Mouse (Mus musculus) embryonic facial prominence, embryonic 14.5 days (tissue): ENCODE results near the gene Erbin. TPM values are rescaled to one million over a fixed set of nuclear protein-coding genes. Genes with fewer than 3 reads are reported as not detected.

ENCODE experiments used
- ATAC-seq: fragments of 200-750 bp; cut with Nextera tagmentation; 2 replicates; pipeline ENCODE4 v1.8.0; 2017; ENCODE audit warnings: low read depth, moderate number of reproducible peaks, moderate TSS enrichment
- DNase-seq: peaks from one replicate; pipeline ENCODE4 v3.0.0-alpha.2; 2015; ENCODE audit warnings: low spot score
- H3K27ac ChIP-seq: fragments of 300-500 bp; sonication (generic); replicated peaks from 2 replicates; pipeline ENCODE4 v1.5.1; 2014; ENCODE audit warnings: low read depth, mild to moderate bottlenecking, low read length, moderate library complexity
- H3K27me3 ChIP-seq: fragments of 300-500 bp; sonication (generic); replicated peaks from 2 replicates; pipeline ENCODE4 v1.6.1; 2014; ENCODE audit warnings: low read length; ENCODE audit not compliant: control insufficient read depth, insufficient read depth
- H3K36me3 ChIP-seq: fragments of 300-500 bp; sonication (generic); 2 replicates; pipeline ENCODE4 v1.6.1; 2014; ENCODE audit warnings: low read length, mixed read lengths; ENCODE audit not compliant: control insufficient read depth, insufficient read depth
- H3K4me1 ChIP-seq: fragments of 300-500 bp; sonication (generic); 2 replicates; pipeline ENCODE4 v1.6.1; 2014; ENCODE audit warnings: antibody characterized with exemption, low read length; ENCODE audit not compliant: control insufficient read depth, insufficient read depth
- H3K4me2 ChIP-seq: fragments of 300-500 bp; sonication (generic); 2 replicates; pipeline ENCODE4 v1.6.1; 2014; ENCODE audit warnings: low read depth, mild to moderate bottlenecking, low read length, moderate library complexity, mixed read lengths
- H3K4me3 ChIP-seq: fragments of 300-500 bp; sonication (generic); 2 replicates; pipeline ENCODE4 v1.5.1; 2014; ENCODE audit warnings: low read depth, mild to moderate bottlenecking, low read length
- H3K9ac ChIP-seq: fragments of 300-500 bp; sonication (generic); 2 replicates; pipeline ENCODE4 v1.6.1; 2014; ENCODE audit warnings: low read depth, mild to moderate bottlenecking, low read length, moderate library complexity, mixed read lengths
- H3K9me3 ChIP-seq: fragments of 300-500 bp; sonication (generic); 2 replicates; pipeline ENCODE4 v1.6.1; 2016; ENCODE audit warnings: low read length; ENCODE audit not compliant: control insufficient read depth
- WGBS: fragments of 180-500 bp; shearing (Covaris S2); extraction: QIAGEN DNeasy Blood & Tissue Kit; methylation state at CpG from one replicate; pipeline ENCODE4 v1.1.7; 2014; 5-methylcytosine and 5-hydroxymethylcytosine counted together
- polyA plus RNA-seq: library from polyadenylated mRNA; unstranded; fragments of >200 nt; fragmentation: Nextera tagmentation; extraction: Ambion mirVana; gene quantifications from 2 replicates; pipeline ENCODE4 v1.2.1, GENCODE M21; 2014

Erbin gene
- polyA plus RNA-seq, 1 experiment from 2014 or later, result 33.9 TPM

DNA sequence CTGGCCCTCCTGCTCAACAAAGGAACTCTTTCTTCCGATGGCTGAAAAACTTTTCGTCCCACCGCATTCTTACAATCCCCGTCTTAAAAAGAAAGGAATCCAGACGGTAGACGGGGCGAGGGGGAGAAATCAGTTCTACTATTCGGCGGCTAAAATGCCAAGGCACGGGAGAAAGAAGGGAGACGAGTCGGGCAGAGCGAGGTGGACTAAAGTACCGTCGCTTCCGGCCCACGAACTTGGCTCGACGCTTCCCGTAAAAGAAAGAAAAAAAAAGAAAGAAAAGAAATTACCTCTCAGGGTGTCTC lies 406 bp downstream of the Erbin start:
- peak overlapping the region; percentile 100 for H3K9ac ChIP-seq
- peak overlapping the region; percentile 60 for H3K4me2 ChIP-seq
- no peaks in the 10 kb centered on the region for H3K36me3 ChIP-seq
- H3K4me1 ChIP-seq, result peaks cover 22% of the 10 kb centered on the region
- no peaks in the 10 kb centered on the region for H3K9me3 ChIP-seq
- ATAC-seq, result no peak
- peak overlapping the region; percentile 100 for H3K27ac ChIP-seq
- H3K27me3 ChIP-seq, result no peaks in the 10 kb centered on the region
- peak overlapping the region; percentile 99 for H3K4me3 ChIP-seq
- under 1% methylated on average over 20 of the region's 20 CpGs for WGBS
- DNase-seq, result peak; percentile 38

DNA sequence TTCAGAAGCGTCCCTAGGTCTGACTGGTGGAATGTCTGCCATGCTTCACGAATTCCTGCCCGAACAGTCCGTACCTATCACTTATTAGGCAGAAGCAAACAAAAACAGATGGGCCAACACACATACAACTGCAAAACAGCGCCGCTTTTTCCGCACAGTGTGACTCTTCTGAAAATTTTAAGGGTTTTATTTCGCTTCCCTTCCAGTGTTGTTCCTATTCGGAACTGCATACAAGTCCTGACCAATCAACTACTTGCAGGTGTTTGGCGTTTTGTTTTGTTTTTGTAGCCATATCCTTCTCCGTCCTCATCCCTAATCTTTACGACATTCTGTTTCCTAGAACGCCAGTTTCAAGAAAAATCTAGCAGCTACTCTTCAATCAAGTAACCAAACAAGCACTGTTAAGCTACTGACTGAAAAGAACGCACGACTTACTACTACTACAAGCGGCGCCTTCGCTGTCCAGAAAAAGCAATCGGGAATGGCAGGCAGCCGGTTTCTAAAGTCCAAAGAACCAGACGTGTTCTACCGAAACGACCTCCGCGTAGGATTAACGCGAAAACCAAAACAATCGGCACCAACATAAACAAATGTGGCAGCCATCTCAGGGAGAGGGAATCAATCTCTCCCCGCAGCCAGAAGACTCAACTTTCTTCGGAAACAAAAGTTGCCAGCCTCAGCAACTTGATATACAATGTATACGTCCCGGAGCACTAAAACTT lies 919 bp downstream of the Erbin start:
- no peaks in the 10 kb centered on the region for H3K9me3 ChIP-seq
- H3K4me1 ChIP-seq, result peaks cover 24% of the 10 kb centered on the region
- H3K27ac ChIP-seq, result peak overlapping the region; percentile 100
- no peak for ATAC-seq
- DNase-seq, result peak; percentile 68
- H3K9ac ChIP-seq, result peak overlapping the region; percentile 100
- no peaks in the 10 kb centered on the region for H3K27me3 ChIP-seq
- H3K4me2 ChIP-seq, result peak overlapping the region; percentile 60
- H3K36me3 ChIP-seq, result no peaks in the 10 kb centered on the region
- WGBS, result under 1% methylated on average over 32 of the region's 32 CpGs
- H3K4me3 ChIP-seq, result peak overlapping the region; percentile 99

DNA sequence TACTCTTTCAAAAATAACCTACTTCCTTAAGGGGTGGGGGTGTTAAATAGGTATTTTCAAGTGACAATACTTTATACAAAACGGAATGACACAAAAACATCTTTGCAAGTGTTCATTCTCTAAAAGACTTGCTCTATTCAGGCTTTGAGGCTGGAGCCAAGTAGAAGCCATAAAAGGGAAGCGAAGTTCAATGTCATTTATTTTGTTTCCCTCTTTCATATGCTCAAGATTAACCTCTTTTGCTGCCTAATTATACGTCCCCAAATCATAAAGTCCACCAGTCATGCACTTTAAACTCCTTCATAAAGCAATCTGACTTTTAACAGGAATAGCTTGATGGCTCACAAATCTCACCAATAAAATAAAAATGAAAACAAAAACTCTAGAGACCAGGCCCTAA lies 1.9 kb downstream of the Erbin start:
- H3K9me3 ChIP-seq, result no peaks in the 10 kb centered on the region
- H3K4me2 ChIP-seq, result peak overlapping the region; percentile 60
- 25% methylated on average over 3 of the region's 3 CpGs for WGBS
- no peak for ATAC-seq
- no peaks in the 10 kb centered on the region for H3K36me3 ChIP-seq
- H3K27me3 ChIP-seq, result no peaks in the 10 kb centered on the region
- peaks cover 26% of the 10 kb centered on the region for H3K4me1 ChIP-seq
- peak overlapping the region; percentile 100 for H3K27ac ChIP-seq
- H3K4me3 ChIP-seq, result peak overlapping the region; percentile 99
- peak overlapping the region; percentile 100 for H3K9ac ChIP-seq
- DNase-seq, result no peak

DNA sequence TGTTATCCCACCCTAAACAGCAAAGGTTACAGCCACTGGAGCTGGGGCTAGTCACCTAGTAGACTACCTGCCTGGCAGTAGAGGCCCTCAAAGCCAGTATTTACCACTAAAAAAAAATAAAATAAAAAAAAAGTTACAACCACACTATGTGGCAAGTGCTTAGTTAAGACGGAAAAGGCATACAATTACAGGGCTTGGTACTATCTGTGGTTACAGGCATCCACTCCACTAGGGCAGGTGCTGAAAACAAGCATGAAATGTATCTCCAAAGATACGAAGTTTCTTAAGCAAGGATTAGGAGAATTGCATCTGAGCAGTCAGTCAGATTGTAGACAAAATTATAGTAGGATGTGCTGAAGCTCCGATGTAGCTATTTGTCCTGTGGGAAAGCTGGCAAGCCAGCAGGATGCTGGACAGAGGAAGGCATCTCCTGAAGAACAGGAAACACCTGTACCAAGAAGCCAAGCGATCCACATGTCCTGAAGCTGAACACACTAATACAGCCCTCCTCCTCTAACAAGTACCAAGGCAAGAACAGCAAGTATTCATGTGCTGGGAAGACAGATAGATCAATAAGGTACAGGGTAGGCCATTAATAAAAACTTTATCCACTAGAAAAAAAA lies 6.1 kb downstream of the Erbin start:
- Histone ChIP-seq H3K27ac (no peak overlapping the region), H3K27me3 (no peaks in the 10 kb centered on the region), H3K9me3 (no peaks in the 10 kb centered on the region), H3K4me2 (no peak overlapping the region), H3K4me3 (no peak overlapping the region), H3K9ac (no peak overlapping the region), H3K4me1 (peaks cover 18% of the 10 kb centered on the region), H3K36me3 (no peaks in the 10 kb centered on the region)
- no peak for DNase-seq
- ATAC-seq, result no peak
- WGBS, result 70% methylated on average over 4 of the region's 4 CpGs

DNA sequence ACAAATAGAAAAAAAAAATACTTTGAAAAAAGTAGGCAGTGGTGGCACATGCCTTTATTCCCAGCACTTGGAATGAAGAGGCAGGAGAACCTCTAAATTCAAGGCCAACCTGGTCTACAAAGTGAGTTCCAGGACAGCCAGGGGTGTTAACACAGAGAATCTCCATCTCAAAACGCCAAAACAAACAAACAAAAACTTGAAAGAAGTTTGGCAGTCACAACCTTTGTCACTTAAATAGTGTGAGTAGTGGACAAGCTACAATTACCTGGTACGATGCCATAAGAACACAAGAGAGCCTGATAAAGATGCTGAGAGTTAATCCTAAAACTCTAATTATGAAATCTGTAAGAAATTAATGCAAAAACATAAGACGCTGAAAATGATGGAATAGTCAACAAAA lies 8.0 kb downstream of the Erbin start:
- H3K9ac ChIP-seq, result no peak overlapping the region
- no peak overlapping the region for H3K4me2 ChIP-seq
- ATAC-seq (no peak), DNase-seq (no peak)
- H3K27ac ChIP-seq, result no peak overlapping the region
- H3K9me3 ChIP-seq, result no peaks in the 10 kb centered on the region
- H3K36me3 ChIP-seq, result no peaks in the 10 kb centered on the region
- no peaks in the 10 kb centered on the region for H3K27me3 ChIP-seq
- H3K4me3 ChIP-seq, result no peak overlapping the region
- WGBS, result 79% methylated on average over 3 of the region's 3 CpGs
- peaks cover 14% of the 10 kb centered on the region for H3K4me1 ChIP-seq

DNA sequence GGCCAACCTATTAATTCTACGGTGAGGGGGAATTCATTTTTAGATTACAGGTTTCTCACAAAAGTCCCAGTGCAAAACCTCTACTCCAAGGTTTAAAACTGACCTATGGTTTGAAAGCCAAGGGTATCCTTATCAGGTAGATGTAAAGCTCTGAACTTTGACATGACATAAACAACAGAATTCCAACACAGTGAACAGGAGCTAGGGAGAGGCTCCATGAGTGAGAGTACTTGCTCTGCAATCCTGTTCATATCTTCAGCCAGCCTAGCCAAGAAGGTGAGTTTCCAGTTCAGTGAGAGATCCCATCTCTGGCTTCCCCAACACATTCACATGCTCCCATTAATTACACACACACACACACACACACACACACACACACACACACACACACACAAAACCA lies 9.7 kb downstream of the Erbin start:
- WGBS, result 84% methylated on average over 1 of the region's 1 CpGs
- ATAC-seq (no peak), DNase-seq (no peak)
- H3K36me3 ChIP-seq, result no peaks in the 10 kb centered on the region
- no peak overlapping the region for H3K4me3 ChIP-seq
- H3K9ac ChIP-seq, result no peak overlapping the region
- no peaks in the 10 kb centered on the region for H3K27me3 ChIP-seq
- peaks cover 4% of the 10 kb centered on the region; the same call in 1 of the 2 replicates for H3K4me1 ChIP-seq
- no peak overlapping the region for H3K27ac ChIP-seq
- no peak overlapping the region for H3K4me2 ChIP-seq
- no peaks in the 10 kb centered on the region for H3K9me3 ChIP-seq

DNA sequence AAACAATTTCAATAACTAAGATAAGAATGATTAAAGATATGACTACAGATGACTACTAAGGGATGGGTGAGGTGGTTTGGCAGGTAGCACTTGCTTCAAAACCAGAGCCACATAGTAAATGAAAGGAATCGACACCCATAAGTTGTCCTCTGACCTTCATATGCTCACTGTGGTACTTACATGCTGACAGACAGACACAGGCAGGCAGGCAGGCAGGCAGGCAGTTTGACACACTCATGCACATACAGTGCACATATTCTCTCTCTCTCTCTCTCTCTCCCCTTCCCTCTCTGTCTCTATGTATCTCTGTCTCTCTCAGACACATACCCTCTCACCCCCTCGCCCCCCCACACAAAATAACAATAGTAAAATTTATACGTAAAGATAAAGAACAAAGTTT lies 10.4 kb downstream of the Erbin start:
- 70% methylated on average over 3 of the region's 3 CpGs for WGBS
- Histone ChIP-seq H3K27me3 (no peaks in the 10 kb centered on the region), H3K4me3 (no peak overlapping the region), H3K4me2 (no peak overlapping the region), H3K9ac (no peak overlapping the region), H3K36me3 (no peaks in the 10 kb centered on the region), H3K9me3 (no peaks in the 10 kb centered on the region), H3K4me1 (peaks cover 4% of the 10 kb centered on the region; the same call in 1 of the 2 replicates), H3K27ac (no peak overlapping the region)
- DNase-seq (no peak), ATAC-seq (no peak)

DNA sequence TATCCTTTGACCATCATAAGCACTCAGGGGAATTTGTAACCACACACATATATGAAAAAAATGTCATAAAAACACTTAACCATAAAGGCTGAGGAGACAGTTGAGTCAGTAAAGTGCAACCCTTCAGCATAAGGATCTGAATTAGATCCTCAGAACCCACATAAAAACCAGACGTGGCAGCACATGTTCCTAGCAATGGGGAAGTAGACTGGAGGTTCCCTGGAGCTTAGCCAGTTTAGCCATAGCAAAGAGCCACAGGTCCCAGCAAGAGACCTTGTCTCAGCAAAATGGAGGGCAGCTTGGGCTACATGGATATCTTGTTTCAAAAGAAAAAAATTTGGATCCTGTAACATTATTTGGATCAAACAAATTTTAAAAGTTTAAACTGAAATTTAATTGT lies 20.3 kb downstream of the Erbin start:
- DNase-seq (no peak), ATAC-seq (no peak)
- WGBS, result 82% methylated on average over 1 of the region's 1 CpGs

DNA sequence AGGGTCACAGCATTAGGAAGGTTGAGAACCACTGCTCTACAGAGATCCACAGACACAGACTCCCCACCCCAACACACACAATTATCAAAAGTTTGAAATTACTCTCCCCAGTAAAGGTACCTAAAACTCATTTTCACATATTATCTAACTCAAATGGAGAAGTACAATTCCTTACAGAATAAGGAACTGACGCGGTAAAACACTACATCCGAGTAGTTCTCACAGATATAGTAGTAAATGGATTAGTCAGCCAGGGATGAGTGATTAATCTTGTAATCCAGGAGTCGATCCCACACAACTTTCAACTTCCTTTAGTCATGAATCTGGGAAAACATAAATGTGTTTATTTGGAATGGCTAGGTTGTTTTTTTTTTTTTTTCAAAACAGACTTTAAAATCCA lies 22.7 kb downstream of the Erbin start:
- DNase-seq (no peak), ATAC-seq (no peak)
- H3K27ac ChIP-seq, result no peak overlapping the region
- 0 out of 2 replicates have a peak, but pooled peaks cover 16% of the 10 kb centered on the region for H3K9me3 ChIP-seq
- 0 out of 2 replicates have a peak, but pooled peaks cover 2% of the 10 kb centered on the region for H3K36me3 ChIP-seq
- H3K27me3 ChIP-seq, result no peaks in the 10 kb centered on the region
- H3K4me3 ChIP-seq, result no peak overlapping the region
- WGBS, result 96% methylated on average over 4 of the region's 4 CpGs
- H3K9ac ChIP-seq, result no peak overlapping the region
- H3K4me2 ChIP-seq, result no peak overlapping the region
- no peaks in the 10 kb centered on the region for H3K4me1 ChIP-seq

More for the DNA sequence above, 20.3 kb downstream of the Erbin start:
- Histone ChIP-seq H3K9ac (no peak overlapping the region), H3K4me2 (no peak overlapping the region), H3K9me3 (0 out of 2 replicates have a peak, but pooled peaks cover 16% of the 10 kb centered on the region), H3K36me3 (0 out of 2 replicates have a peak, but pooled peaks cover 2% of the 10 kb centered on the region), H3K27ac (no peak overlapping the region), H3K27me3 (no peaks in the 10 kb centered on the region), H3K4me1 (no peaks in the 10 kb centered on the region), H3K4me3 (no peak overlapping the region)
